Mouse (Mus musculus) olfactory bulb, adult 2 months (tissue): ENCODE measurements around the gene 2310033P09Rik.

Experiments used
- CTCF ChIP-seq: fragments of 200-500 bp; IDR thresholded peaks from 2 replicates; pipeline ENCODE4 v1.5.1; 2012; ENCODE audit warnings: low read depth, mild to moderate bottlenecking, low read length, moderate library complexity; ENCODE audit not compliant: insufficient read depth
- POLR2A ChIP-seq: fragments of 200-500 bp; IDR thresholded peaks from 2 replicates; pipeline ENCODE4 v1.6.1; 2012; ENCODE audit warnings: mild to moderate bottlenecking, low read depth, low read length, moderate library complexity; ENCODE audit not compliant: insufficient read depth

- no peak for TF ChIP-seq POLR2A
- TF ChIP-seq CTCF: no peak
These were observed 42.4 kb upstream of the 2310033P09Rik start for GRCm38 (mm10) chr11:59165616-59166241.
